Mouse (Mus musculus) thymus, adult 2 months (tissue): ENCODE results near the gene Zfp598.

Experiments
- CTCF ChIP-seq: fragments of 200-500 bp; IDR thresholded peaks from 2 replicates; pipeline ENCODE4 v1.5.1; 2012; ENCODE audit warnings: mild to moderate bottlenecking, control low read depth, low read length, moderate library complexity, borderline replicate concordance; ENCODE audit not compliant: control insufficient read depth, poor library complexity, insufficient read depth; ENCODE audit errors: extremely low read depth
- POLR2A ChIP-seq: fragments of 200-500 bp; IDR thresholded peaks from 2 replicates; pipeline ENCODE4 v1.6.1; 2012; ENCODE audit warnings: mild to moderate bottlenecking, low read length, control low read depth, moderate library complexity; ENCODE audit not compliant: control insufficient read depth, poor library complexity, insufficient read depth; ENCODE audit errors: extremely low read depth

- TF ChIP-seq POLR2A (no peak), CTCF (no peak)
These were observed 39.4 kb upstream of the Zfp598 start for GRCm38 (mm10) chr17:24630072-24630471.
